Mouse (Mus musculus) olfactory bulb, adult 2 months (tissue): ENCODE measurements at regions not wholly inside any gene's neighbourhood (a gene's known extent, or its start where the extent isn't known, plus 50 kb on each side); places are given as distances from the start of the nearest gene placed in this dataset.

Experiments
- CTCF ChIP-seq: fragments of 200-500 bp; IDR thresholded peaks from 2 replicates; pipeline ENCODE4 v1.5.1; 2012; ENCODE audit warnings: low read depth, mild to moderate bottlenecking, low read length, moderate library complexity; ENCODE audit not compliant: insufficient read depth
- POLR2A ChIP-seq: fragments of 200-500 bp; IDR thresholded peaks from 2 replicates; pipeline ENCODE4 v1.6.1; 2012; ENCODE audit warnings: mild to moderate bottlenecking, low read depth, low read length, moderate library complexity; ENCODE audit not compliant: insufficient read depth

DNA sequence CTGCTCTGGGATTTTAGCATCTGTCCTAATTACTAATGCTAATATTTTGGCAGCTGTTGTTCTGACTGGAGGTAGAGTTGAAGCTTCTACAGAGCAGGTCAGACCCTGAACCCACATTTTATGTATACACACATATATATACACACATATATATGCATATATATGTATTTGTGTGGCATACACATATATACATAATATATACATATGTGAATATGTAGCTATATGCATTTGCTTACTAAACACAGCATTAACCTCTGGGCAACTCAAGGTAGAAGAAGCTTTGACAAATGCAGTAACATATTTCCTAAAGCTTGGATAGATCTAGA is 54.4 kb upstream of the Cadps start:
- TF ChIP-seq POLR2A: no peak
- TF ChIP-seq CTCF: no peak
